Mouse (Mus musculus): ENCODE measurements around the gene Ocel1. TPM values are rescaled to one million over a fixed set of nuclear protein-coding genes. Genes with fewer than 3 reads are reported as not detected.

The Ocel1 gene
- total RNA-seq, 2 experiments from 2014 or later = 14.3 to 17.9 TPM

DNA sequence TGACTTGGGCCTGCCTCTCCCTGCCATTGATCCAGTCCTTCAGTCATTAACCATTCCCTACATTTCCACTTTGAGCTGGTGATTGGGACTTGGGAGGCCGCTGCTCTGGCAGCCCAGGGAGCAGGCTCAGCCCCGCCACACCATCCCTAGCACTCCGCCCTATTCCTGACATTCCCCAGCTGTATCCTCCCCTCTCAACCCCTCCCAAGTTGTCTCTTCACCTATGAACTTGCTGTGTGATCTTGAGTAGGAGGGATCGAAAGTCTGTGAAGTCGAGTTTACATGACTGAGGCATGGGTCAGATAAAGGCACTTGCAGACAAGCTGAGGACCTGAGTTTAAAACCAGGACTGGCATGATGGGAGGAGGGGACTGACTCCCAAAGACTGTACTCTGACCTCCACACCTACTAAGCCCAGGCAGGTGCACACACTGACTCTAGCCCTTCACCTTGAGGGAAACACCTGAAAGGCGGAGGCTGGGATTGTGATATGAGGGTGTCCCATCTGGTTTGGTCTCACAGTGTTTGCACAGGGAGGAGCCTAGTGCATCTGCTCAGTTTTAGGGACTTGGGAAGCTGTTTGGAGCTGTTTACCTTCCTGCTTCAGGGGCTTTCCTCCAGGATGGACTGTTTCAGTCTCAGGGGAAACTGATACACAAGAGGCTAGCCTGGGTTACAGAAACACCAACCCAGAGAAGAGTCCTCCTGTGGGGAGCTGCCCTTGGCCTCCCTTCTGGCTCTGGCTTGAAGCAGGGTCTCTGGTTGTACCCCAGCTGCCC lies 32.2 kb downstream of the Ocel1 start:
- no peak for DNase-seq (ENCODE audit: low spot score in 2 of 2)

DNA sequence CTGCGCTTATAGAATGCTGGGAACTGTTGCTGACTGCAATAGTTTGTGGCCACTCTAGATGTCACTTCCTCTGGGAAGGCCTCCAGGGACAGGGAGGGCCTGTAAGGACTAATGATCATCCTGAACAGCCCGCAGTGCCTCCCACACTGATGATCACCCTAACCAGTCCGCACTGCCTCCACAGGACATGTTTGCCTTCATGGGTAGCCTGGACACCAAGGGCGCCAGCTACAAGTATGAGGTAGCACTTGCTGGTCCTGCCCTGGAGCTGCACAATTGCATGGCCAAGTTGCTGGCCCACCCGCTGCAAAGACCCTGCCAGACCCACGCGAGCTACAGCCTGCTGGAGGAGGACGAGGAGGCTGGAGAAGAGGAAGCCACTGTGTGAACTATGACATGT lies 32.9 kb downstream of the Ocel1 start:
- DNase-seq (ENCODE audit: low spot score in 2 of 2) = no peak

DNA sequence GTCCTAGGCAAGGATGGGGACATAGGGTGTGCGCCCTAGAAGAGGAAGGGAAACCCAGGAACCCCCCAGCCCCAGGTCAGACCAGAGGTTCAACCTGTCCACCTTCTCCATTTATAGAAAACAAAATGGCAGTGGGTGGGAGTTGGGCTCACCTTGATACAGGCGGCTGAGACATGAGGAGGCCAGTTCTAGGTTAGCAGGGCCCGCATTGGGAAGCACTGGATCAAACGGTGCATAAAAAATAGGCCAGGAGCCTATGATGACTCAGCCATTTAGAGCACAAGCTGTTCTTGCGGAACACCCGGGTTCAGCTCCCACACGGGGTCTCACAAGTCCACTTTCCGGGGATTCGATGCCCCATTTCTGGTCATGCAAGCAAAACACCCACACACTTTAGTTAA lies 33.9 kb downstream of the Ocel1 start:
- no peak for DNase-seq (ENCODE audit: low spot score in 2 of 2)

DNA sequence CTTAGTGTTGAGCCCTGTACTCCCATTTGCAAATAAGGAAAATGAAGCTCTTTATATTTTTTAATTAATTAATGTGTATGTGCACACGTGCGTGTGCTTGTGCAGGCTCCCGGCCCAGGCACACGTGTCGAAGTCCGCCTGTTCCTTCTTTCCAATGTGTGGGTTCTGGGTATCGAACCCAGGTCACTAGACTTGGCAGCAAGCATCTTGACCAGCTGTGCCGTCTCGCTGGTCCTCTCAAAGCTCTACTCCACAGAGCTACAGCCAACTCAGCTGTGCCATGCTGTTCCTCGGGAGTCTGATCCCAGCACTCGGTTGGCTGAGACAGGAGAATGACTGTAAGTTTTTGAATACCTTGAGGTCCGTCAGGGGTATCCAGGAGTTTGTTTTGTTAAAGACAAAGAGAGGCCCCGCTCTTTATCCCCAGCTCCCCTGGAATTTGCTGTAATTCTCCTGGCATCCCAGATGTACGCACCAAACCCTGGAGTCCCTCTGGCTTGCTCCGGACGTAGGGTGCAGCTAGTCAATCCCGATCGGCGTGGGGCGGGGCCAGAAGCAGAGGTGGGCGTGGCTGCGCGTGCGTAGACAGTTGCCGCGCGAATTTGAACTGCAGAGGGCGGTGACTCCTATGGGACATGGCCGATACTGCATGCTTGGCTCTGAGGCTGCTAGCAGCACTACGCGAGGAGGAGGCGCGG lies 34.5 kb downstream of the Ocel1 start, which contains the start of gene Ankle1:
Gene Ankle1 (plus strand): TSS at position 610 of the 698 bp plus-strand sequence.
- DNase-seq (ENCODE audit: low spot score in 2 of 2) = peak; percentile 87 to 94

DNA sequence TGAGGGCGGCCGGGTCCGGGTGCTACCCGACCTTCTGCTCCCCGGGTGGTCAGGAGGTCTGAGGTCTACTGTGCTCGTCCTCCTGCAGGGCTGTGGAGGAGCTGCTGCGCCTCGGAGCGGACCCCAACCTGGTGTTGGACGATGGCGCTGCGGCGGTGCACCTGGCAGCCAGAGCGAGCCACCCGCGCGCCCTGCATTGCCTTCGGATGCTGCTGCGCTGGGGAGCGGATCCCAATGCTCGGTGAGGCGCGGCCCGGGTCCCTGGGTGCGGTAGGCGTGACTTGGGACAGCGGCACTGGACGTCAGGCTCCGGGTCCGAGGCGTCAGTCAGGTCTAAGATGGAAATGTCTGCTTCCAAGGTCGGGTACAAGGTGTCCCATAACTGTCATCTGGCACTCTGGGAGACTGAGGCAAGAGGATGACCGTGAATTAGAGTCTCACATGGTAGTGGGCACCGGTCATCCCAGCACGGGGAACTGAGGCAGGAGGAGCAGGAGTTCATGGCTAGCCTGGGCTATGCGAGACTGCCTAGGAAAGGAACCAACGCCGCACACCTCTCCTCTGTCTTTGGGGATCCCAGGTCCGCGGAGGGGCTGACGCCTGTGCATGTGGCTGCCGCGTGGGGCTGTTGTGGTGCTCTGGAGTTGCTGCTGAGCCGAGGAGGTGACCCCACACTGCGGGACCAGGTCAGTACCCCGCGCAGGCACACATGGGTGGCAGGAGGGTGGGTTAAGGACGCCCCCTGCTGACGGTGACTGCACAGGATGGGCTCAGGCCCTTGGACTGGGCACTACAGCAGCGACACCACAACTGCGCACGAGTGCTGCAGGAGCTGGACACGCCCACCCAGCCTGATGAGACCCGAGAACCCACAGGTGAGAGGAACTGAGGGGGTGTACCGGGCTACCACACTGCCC lies 35.3 kb downstream of the Ocel1 start:
- DNase-seq (ENCODE audit: low spot score in 2 of 2) = no peak

DNA sequence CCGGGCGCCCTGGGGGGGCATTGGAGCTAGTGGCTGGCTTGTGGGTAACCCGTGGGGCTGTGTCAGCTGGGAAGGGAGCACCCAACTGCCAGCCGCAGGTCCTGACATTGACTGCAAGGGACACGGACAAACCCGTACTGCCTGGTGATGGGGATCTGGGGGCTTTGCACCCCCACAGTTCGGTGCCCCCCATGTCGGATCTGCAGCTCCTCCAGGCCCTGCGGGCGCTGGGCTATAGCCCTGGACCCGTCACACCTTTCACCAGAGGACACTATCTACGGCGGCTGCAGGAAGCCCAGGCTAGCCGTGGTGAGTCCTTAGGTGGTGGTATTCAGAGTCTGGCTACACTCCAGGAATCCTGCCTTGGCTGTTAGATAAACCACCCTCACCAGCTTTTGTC lies 36.3 kb downstream of the Ocel1 start:
- DNase-seq (ENCODE audit: low spot score in 2 of 2) = no peak

DNA sequence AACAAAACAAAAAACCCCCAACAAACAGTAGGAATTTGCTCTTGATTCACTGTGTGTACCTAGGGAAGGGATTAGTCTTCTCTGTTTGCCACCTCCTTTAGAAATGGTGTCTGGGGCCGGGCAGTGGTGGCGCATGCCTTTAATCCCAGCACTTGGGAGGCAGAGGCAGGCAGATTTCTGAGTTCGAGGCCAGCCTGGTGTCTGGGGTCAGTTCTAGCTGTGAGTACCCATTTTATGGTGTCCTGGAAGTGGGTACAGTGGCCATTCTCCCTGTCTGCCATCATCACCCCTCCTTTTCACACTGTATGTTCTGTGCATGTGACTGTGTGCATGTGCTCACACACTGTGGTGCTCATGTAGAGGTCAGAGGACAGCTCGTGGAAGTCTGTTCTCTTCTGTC lies 37.1 kb downstream of the Ocel1 start:
- no peak for DNase-seq (ENCODE audit: low spot score in 2 of 2)

DNA sequence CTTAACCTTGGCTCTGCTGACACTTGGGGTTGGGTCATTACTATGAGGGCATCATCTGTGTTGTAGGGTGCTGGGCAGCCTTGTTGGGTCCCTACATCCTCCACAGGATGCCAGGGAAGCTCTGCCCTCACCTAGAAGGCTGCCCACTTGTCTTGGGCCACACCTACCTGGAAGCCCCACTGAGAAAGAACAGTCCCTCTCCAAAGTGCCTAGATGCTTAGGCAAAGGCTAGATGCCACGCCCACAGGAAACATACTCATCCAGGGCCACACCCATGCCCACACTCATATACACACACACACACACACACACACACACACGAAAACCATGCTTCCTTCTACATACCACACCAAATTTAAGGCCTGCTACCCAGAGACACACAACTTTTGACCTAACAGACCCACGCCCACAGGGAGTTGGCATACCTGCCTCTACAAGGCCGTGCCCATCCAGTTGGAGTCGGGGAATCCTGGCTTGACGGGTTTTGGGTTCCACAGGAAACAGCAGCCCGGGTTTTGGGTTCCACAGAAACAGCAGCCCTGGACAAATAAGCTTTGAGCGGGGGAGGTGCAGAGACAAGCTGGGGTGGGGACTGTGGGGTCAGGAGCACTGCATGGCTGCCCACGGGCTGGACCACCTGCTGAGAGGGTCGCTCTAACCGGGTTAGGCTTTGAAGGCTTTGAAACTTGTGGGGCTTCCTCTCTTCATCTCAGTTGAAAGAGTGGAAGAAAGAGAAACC lies 40.6 kb downstream of the Ocel1 start:
- DNase-seq (ENCODE audit: low spot score in 2 of 2) = no peak

DNA sequence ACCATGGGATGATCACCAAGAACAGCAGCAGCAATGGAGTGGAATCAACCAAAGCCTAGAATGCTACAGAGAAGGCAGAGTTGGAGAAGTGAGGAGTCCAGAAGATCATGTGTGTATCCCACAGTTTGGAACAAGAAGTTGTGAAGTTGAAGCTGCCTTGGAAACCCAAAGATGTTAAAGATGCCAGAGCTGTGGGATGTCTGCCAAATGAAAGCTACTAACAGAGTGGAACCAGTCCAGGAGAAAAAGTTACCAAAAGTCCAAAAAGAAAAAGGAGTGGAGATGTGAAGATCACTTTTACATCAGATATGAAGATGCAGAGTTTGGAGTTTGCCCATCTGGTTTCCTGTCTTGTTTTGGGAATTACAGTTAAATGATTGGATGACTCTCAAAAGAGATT lies 51.0 kb downstream of the Ocel1 start:
- DNase-seq (ENCODE audit: low spot score in 2 of 2) = no peak

Other genes with a start within 250 kb of the Ocel1 start
- 10 to 100 TPM; 29.1 to 32.8 TPM for gene Myo9b, start 98.6 kb upstream of the Ocel1 start, total RNA-seq (2021)
- gene Haus8, start 98.4 kb upstream of the Ocel1 start, total RNA-seq (2021) = 10 to 100 TPM; 10.8 to 12.7 TPM
- gene Use1, start 4.5 kb upstream of the Ocel1 start, total RNA-seq (2021) = 100 to 1,000 TPM; 111 to 127 TPM
- gene Nr2f6, start 10.7 kb downstream of the Ocel1 start, total RNA-seq (2021) = 10 to 100 TPM; 44.6 to 46.5 TPM
- 1 to 10 TPM; 3.3 TPM for gene Ushbp1, start 24.5 kb downstream of the Ocel1 start, total RNA-seq (2021)
- gene Babam1, start 25.6 kb downstream of the Ocel1 start, total RNA-seq (2021) = 100 to 1,000 TPM in 1 of 2 experiments, 10 to 100 TPM in 1; 94.1 to 103 TPM
- gene Ankle1, start 34.7 kb downstream of the Ocel1 start, total RNA-seq (2021) = under 1 TPM; 0.22 to 0.25 TPM
- gene Abhd8, start 92.4 kb downstream of the Ocel1 start, total RNA-seq (2021) = 100 to 1,000 TPM; 287 to 312 TPM
- gene Mrpl34, start 93.7 kb downstream of the Ocel1 start, total RNA-seq (2021) = 10 to 100 TPM; 48.1 to 48.9 TPM
- 10 to 100 TPM; 82.5 to 91.6 TPM for gene Dda1, start 97.9 kb downstream of the Ocel1 start, total RNA-seq (2021)
- gene Ano8, start 114.7 kb downstream of the Ocel1 start, total RNA-seq (2021) = 10 to 100 TPM; 48.4 to 49.2 TPM
- 10 to 100 TPM; 30.4 to 36.1 TPM for gene Gtpbp3, start 116.8 kb downstream of the Ocel1 start, total RNA-seq (2021)
- 1 to 10 TPM; 7.4 to 7.9 TPM for gene Plvap, start 140.5 kb downstream of the Ocel1 start, total RNA-seq (2021)
- gene Ccdc194, start 154.4 kb downstream of the Ocel1 start, total RNA-seq (2021) = not detected
- gene Bst2, start 166.2 kb downstream of the Ocel1 start, total RNA-seq (2021) = 1 to 10 TPM; 3.8 to 5.4 TPM
- gene Mvb12a, start 171.6 kb downstream of the Ocel1 start, total RNA-seq (2021) = 10 to 100 TPM; 29.9 to 37.9 TPM
- gene Tmem221, start 187.6 kb downstream of the Ocel1 start, total RNA-seq (2021) = under 1 TPM in 1 of 2 experiments, not detected in 1; 0.20 TPM
- gene Nxnl1, start 195.3 kb downstream of the Ocel1 start, total RNA-seq (2021) = under 1 TPM; 0.12 to 0.15 TPM
- 100 to 1,000 TPM; 105 to 126 TPM for gene Slc27a1, start 197.6 kb downstream of the Ocel1 start, total RNA-seq (2021)
- gene Pgls, start 220.9 kb downstream of the Ocel1 start, total RNA-seq (2021) = 10 to 100 TPM; 32.0 to 33.1 TPM
- 1 to 10 TPM; 2.5 to 3.1 TPM for gene Fam129c, start 226.3 kb downstream of the Ocel1 start, total RNA-seq (2021)
- gene Colgalt1, start 239.7 kb downstream of the Ocel1 start, total RNA-seq (2021) = 10 to 100 TPM; 53.7 to 54.1 TPM